Mouse (Mus musculus) neural tube, embryonic 10.5 days (tissue): ENCODE measurements around the gene Olfr725.

Experiments
- DNase-seq: peaks from one replicate; pipeline ENCODE4 v3.0.0-alpha.2; 2017; ENCODE audit warnings: low spot score; ENCODE audit errors: extremely low spot score

The Olfr725 gene

DNA sequence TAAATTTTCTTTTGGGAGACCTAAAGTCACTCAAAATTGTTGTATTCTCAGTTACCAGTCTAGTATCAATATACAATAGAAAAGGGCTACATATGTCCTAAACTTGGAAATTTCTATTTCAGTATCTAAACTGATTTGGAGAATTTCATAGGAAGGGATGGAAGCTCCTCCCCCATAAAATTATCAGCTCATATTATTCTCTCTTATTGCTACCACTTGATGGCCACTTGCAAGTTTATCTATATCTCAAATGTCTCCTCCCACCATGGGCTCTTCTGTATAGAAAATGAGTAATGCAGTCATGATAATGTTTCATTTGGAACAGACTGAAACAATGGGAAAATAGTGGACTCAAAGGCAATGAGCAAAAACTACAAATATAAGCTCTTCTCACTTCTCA lies at the start of gene Olfr725:
TSS of gene Olfr725 (minus strand) at position 101 of the 400 bp plus-strand sequence.
- DNase-seq, result no peak

GRCm38 (mm10) chr14:50062733-50063104 lies 22.5 kb upstream of the Olfr725 start:
- DNase-seq, result no peak

- DNase-seq, result peak; percentile 89
These were observed 22.0 kb upstream of the Olfr725 start for GRCm38 (mm10) chr14:50061955-50062732.

- DNase-seq, result no peak
These were observed 21.4 kb upstream of the Olfr725 start for GRCm38 (mm10) chr14:50061590-50061954.

DNA sequence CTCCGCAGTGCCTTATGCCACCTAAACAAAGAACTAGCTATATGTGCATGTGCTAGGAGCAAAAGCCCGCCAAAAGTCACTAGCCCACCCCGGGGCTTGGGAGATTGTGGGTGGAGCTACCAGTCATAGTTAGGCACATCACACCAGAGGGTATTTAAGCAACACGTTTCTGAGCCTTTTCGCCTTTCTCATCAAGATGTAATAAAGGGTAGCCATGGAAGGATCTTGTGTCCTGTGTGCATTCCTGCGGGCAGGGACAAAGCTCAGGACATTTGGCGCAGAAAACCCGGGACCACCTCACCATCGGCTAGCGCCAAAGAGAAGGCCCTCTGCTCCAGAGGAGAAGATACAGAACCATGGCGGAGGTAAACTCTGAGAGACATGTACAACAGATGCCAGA lies 21.0 kb upstream of the Olfr725 start:
- DNase-seq, result peak; percentile 49

GRCm38 (mm10) chr14:50032041-50032440 lies 8.1 kb downstream of the Olfr725 start:
- no peak for DNase-seq

GRCm38 (mm10) chr14:50031356-50031755 lies 8.8 kb downstream of the Olfr725 start:
- DNase-seq, result no peak

- DNase-seq, result no peak
These were observed 13.8 kb downstream of the Olfr725 start for GRCm38 (mm10) chr14:50026371-50026770.
